Mouse (Mus musculus) heart, postnatal 0 days (tissue): Measurements from ENCODE around the gene Ifna1. TPM values are rescaled to one million over a fixed set of nuclear protein-coding genes. Genes with fewer than 3 reads are reported as not detected.
A peak's percentile ranks its signal among the peaks of the same experiment; 100 is the strongest.

Experiments
- ATAC-seq: fragments of 200-750 bp; cut with Nextera tagmentation; 2 replicates; pipeline ENCODE4 v1.8.0; 2017; ENCODE audit warnings: low read depth, moderate number of reproducible peaks, moderate library complexity; ENCODE audit not compliant: insufficient read depth
- DNase-seq: peaks from one replicate; pipeline ENCODE4 v3.0.0-alpha.2; 2016; ENCODE audit warnings: low spot score
- H3K27ac ChIP-seq: fragments of 300-500 bp; sonication (generic); 2 replicates; pipeline ENCODE4 v1.5.1; 2014; ENCODE audit warnings: low read depth, mild to moderate bottlenecking
- H3K27me3 ChIP-seq: fragments of 300-500 bp; sonication (generic); 2 replicates; pipeline ENCODE4 v1.6.1; 2014; ENCODE audit warnings: low read length, mixed read lengths; ENCODE audit not compliant: control insufficient read depth, insufficient read depth
- H3K36me3 ChIP-seq: fragments of 300-500 bp; sonication (generic); replicated peaks from 2 replicates; pipeline ENCODE4 v1.6.1; 2014; ENCODE audit warnings: low read length, mixed read lengths; ENCODE audit not compliant: control insufficient read depth, insufficient read depth
- H3K4me1 ChIP-seq: fragments of 300-500 bp; sonication (generic); 2 replicates; pipeline ENCODE4 v1.6.1; 2014; ENCODE audit warnings: antibody characterized with exemption; ENCODE audit not compliant: control insufficient read depth, insufficient read depth
- H3K4me2 ChIP-seq: fragments of 300-500 bp; sonication (generic); 2 replicates; pipeline ENCODE4 v1.6.1; 2014; ENCODE audit warnings: low read depth, mild to moderate bottlenecking, low read length, moderate library complexity
- H3K4me3 ChIP-seq: fragments of 300-500 bp; sonication (generic); 2 replicates; pipeline ENCODE4 v1.5.1; 2014; ENCODE audit warnings: low read depth, low read length
- H3K9ac ChIP-seq: fragments of 300-500 bp; sonication (generic); replicated peaks from 2 replicates; pipeline ENCODE4 v1.6.1; 2014; ENCODE audit warnings: low read depth, low read length, mixed read lengths
- H3K9me3 ChIP-seq: fragments of 300-500 bp; sonication (generic); replicated peaks from 2 replicates; pipeline ENCODE4 v1.6.1; 2016; ENCODE audit warnings: low read length; ENCODE audit not compliant: control insufficient read depth
- CTCF ChIP-seq: IDR thresholded peaks from 2 replicates; pipeline ENCODE4 v1.5.1; 2016; ENCODE audit warnings: antibody characterized with exemption, control low read depth, low read depth
- EP300 ChIP-seq: IDR thresholded peaks from 2 replicates; pipeline ENCODE4 v1.6.1; 2016; ENCODE audit warnings: antibody characterized with exemption, low read depth
- WGBS: fragments of 180-500 bp; shearing (Covaris S2); extraction: QIAGEN DNeasy Blood & Tissue Kit; methylation state at CpG from one replicate; pipeline ENCODE4 v1.1.7; 2014; 5-methylcytosine and 5-hydroxymethylcytosine counted together
- polyA plus RNA-seq: library from polyadenylated mRNA; unstranded; fragments of >200 nt; fragmentation: Nextera tagmentation; extraction: Ambion mirVana; gene quantifications from 2 replicates; pipeline ENCODE4 v1.2.1, GENCODE M21; 2015
- total RNA-seq: library from RNA; depleted of rRNA; stranded (reverse); fragments of >200 nt; gene quantifications from 2 replicates; pipeline ENCODE4 v1.2.3, GENCODE M21; 2014; ENCODE audit warnings: low replicate concordance

The Ifna1 gene
- total and polyA plus RNA-seq, 2 experiments from 2014 or later = not detected

DNA sequence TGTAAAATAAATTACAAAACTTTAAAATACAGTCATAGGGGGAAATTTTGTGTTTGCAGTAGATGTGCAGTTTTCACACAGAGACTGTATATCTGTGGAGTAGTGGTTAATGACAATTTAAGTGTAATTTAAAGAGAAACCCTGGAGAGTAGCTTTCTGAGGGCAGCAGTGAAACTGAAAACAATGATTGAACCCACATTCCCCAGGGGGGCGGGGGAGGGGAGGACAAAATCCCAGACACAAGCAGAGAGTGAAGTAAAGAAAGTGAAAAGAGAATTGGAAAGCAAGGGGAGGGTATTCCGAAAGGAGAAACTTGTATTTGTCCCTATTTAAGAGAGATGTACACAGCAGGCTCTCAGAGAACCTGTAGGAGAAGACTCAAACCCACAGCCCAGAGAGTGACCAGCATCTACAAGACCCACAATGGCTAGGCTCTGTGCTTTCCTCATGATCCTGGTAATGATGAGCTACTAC is 8.4 kb upstream of the Ifna1 start, which contains the start of gene Ifna4:
Gene Ifna4 (plus strand): TSS at position 424 of the 474 bp plus-strand sequence.
- no peaks in the 10 kb centered on the region for H3K4me1 ChIP-seq
- H3K4me3 ChIP-seq = no peak within 1 kb of the TSS
- H3K9ac ChIP-seq = no peak within 1 kb of the TSS
- H3K9me3 ChIP-seq = no peaks in the 10 kb centered on the region
- H3K36me3 ChIP-seq = no peaks in the 10 kb centered on the region
- TF ChIP-seq EP300 (no peak), CTCF (no peak)
- 52% methylated on average over 2 of the region's 2 CpGs for WGBS
- ATAC-seq (no peak), DNase-seq (no peak)
- no peak within 1 kb of the TSS for H3K27ac ChIP-seq
- H3K4me2 ChIP-seq = no peak within 1 kb of the TSS
- H3K27me3 ChIP-seq = 0 out of 2 replicates have a peak, but pooled peaks cover 3% of the 10 kb centered on the region

DNA sequence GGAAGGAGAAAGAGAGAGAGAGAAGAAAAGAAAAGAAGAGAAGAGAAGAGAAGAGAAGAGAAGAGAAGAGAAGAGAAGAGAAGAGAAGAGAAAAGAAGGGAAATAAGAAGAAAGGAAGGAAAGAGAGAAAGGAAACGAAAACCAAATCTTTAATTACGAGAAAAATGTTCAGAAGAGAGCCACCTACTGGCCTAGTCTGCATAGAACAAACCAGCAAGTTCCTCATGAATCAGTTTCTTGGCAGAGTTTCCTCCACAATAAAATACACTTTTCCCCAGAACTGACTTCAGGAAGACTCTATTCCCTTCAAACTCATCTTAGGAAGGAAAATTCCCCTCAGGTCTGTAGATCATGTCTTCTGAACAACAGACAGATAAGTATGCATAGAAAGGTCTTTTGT is 4.6 kb upstream of the Ifna1 start:
- WGBS = 48% methylated on average over 2 of the region's 2 CpGs
- no peaks in the 10 kb centered on the region for H3K36me3 ChIP-seq
- DNase-seq (no peak), ATAC-seq (no peak)
- TF ChIP-seq EP300 (no peak), CTCF (peak; percentile 24; the same call in 1 of the 2 replicates)
- 0 out of 2 replicates have a peak, but pooled peaks cover 3% of the 10 kb centered on the region for H3K27me3 ChIP-seq
- H3K4me3 ChIP-seq = no peak overlapping the region
- no peak overlapping the region for H3K4me2 ChIP-seq
- no peak overlapping the region for H3K27ac ChIP-seq
- no peaks in the 10 kb centered on the region for H3K9me3 ChIP-seq
- no peak overlapping the region for H3K9ac ChIP-seq
- no peaks in the 10 kb centered on the region for H3K4me1 ChIP-seq

DNA sequence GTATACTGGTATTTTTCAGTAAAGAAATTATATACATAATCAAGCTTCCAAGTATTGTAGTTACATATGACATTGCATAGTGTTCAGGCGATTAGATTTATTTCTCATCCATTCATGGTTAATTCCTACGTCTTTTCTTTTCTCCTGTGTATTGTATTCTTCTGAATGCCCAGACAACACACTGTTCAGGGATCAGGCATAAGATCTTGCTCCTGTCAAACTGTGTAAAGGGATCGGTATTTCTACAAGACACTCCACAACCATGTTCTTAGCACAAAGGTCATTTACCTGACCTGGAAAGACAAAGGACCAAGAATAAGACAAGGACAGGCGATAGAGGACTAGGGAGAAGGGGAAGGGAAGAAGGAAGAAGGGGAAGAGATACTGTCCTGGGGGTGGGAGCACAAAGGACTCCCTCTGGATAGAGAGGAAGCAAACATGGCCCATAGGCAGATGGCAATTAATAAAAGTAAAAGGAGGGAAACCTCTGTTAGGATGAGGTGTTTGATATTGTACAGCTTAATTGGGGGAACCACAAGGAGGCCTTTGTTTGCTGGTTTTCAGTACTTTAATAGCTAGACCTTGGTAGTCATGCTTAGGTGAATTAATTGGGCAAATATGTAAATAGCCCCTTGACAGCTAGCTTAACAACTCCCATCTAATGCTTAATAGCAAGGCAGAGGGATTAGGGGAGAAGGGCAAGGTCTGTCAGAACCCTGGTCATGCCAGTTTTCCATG is 1.3 kb downstream of the Ifna1 start:
- ATAC-seq (no peak), DNase-seq (no peak)
- no peaks in the 10 kb centered on the region for H3K27me3 ChIP-seq
- H3K9me3 ChIP-seq = no peaks in the 10 kb centered on the region
- no peak for TF ChIP-seq EP300
- TF ChIP-seq CTCF = no peak
- no peak overlapping the region for H3K4me2 ChIP-seq
- H3K9ac ChIP-seq = no peak overlapping the region
- H3K36me3 ChIP-seq = no peaks in the 10 kb centered on the region
- H3K27ac ChIP-seq = no peak overlapping the region
- WGBS = 61% methylated on average over 4 of the region's 4 CpGs
- H3K4me3 ChIP-seq = no peak overlapping the region
- H3K4me1 ChIP-seq = no peaks in the 10 kb centered on the region

DNA sequence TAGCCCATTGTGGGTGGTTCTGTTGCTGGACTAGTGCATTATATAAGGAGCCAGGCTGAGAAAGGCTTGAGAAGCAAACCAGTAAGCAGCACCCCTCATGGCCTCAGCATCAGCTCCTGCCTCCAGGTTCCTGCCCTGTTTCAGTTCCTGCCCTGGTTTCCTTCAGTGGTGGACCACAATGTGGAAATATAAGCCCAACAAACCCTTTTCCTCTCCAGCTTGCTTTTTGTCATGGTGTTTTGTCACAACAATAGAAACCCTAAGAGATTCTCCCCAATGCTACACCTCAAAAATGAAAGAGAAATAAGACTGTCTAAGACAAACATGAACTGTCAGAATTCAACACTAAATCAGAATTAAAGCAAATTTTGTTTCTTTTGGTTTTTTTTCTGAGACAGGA is 9.3 kb downstream of the Ifna1 start:
- DNase-seq = no peak
- Histone ChIP-seq H3K4me1 (no peaks in the 10 kb centered on the region), H3K4me2 (no peak overlapping the region), H3K27me3 (peaks cover 4% of the 10 kb centered on the region; the same call in 1 of the 2 replicates), H3K4me3 (no peak overlapping the region), H3K9me3 (no peaks in the 10 kb centered on the region), H3K27ac (no peak overlapping the region), H3K9ac (no peak overlapping the region), H3K36me3 (no peaks in the 10 kb centered on the region)
- ATAC-seq = no peak
- TF ChIP-seq EP300 (no peak), CTCF (no peak)

DNA sequence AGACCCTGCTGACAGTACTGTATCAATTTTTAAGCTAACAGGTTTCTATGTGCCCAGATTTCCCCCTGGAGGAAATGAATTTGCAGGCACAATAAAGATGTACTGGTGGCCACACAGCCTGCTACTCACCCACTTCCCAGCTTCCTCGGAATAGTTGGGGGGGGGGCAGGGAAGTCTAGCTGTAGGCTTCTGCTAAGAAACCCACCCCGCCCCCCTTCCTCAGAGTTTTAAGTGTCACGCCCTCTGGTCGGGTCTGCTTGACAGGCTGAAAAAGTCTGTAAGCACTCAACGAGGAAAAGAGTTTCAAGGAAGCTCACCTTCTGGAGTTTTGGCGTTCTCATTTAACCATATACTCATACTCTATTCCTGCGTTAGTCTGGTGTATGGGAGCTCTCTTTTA is 13.4 kb downstream of the Ifna1 start:
- Histone ChIP-seq H3K4me2 (no peak overlapping the region), H3K9me3 (no peaks in the 10 kb centered on the region), H3K4me1 (no peaks in the 10 kb centered on the region), H3K4me3 (no peak overlapping the region), H3K36me3 (no peaks in the 10 kb centered on the region), H3K27me3 (peaks cover 10% of the 10 kb centered on the region; the same call in 1 of the 2 replicates), H3K9ac (no peak overlapping the region), H3K27ac (no peak overlapping the region)
- DNase-seq (no peak), ATAC-seq (no peak)
- WGBS = 11% methylated on average over 7 of the region's 7 CpGs
- no peak for TF ChIP-seq EP300

DNA sequence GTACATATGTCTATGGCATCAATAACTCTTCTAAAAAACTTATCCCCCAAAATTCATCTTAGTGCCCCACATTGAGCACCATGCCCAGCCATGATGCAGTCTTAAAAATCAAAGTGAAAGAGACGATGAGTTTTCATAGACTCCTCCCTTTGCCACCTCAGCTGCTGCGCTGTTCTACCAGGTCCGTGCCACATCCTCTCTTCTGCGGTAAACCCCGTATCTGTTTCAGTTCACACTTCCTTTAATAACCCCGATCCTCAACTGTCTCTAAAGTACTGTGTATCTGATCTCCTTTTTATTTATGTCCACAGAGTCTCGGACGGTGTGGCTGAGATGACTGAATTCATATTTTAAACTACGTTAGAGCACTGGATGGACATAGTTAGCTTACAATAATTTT is 14.7 kb downstream of the Ifna1 start:
- no peaks in the 10 kb centered on the region for H3K4me1 ChIP-seq
- WGBS = 46% methylated on average over 9 of the region's 9 CpGs
- no peak for ATAC-seq
- no peak for TF ChIP-seq EP300
- no peaks in the 10 kb centered on the region for H3K9me3 ChIP-seq
- no peak overlapping the region for H3K4me3 ChIP-seq
- peaks cover 10% of the 10 kb centered on the region; the same call in 1 of the 2 replicates for H3K27me3 ChIP-seq
- no peaks in the 10 kb centered on the region for H3K36me3 ChIP-seq
- no peak for DNase-seq
- H3K27ac ChIP-seq = no peak overlapping the region
- peak overlapping the region; percentile 28; the same call in 1 of the 2 replicates for H3K4me2 ChIP-seq
- H3K9ac ChIP-seq = no peak overlapping the region
